Mouse (Mus musculus): ENCODE results near the gene Ppp1r18. TPM values are rescaled to one million over a fixed set of nuclear protein-coding genes. Genes with fewer than 3 reads are reported as not detected.
A peak's percentile ranks its signal among the peaks of the same experiment; 100 is the strongest.

Ppp1r18 gene
- polyA plus RNA-seq, 1 experiment from 2014 or later, result 32.2 TPM

GRCm38 (mm10) chr17:35922566-35922965, 57.2 kb downstream of the Ppp1r18 start:
- no peak overlapping the region for H3K4me3 ChIP-seq
- no peaks in the 10 kb centered on the region for H3K27me3 ChIP-seq (ENCODE audit: insufficient read depth, poor library complexity, severe bottlenecking)
- H3K27ac ChIP-seq, result no peak overlapping the region
- no peaks in the 10 kb centered on the region for H3K9me3 ChIP-seq
- DNase-seq (ENCODE audit: low spot score), result no peak
- WGBS, result 92% methylated on average over 3 of the region's 3 CpGs
- H3K4me1 ChIP-seq (replicated peaks), result peaks cover 28% of the 10 kb centered on the region
- H3K36me3 ChIP-seq, result peaks cover 67% of the 10 kb centered on the region

GRCm38 (mm10) chr17:35923281-35923680, 57.9 kb downstream of the Ppp1r18 start:
- Histone ChIP-seq H3K27me3 (ENCODE audit: insufficient read depth, poor library complexity, severe bottlenecking) (no peaks in the 10 kb centered on the region), H3K9me3 (no peaks in the 10 kb centered on the region), H3K27ac (no peak overlapping the region), H3K4me3 (no peak overlapping the region), H3K36me3 (peaks cover 69% of the 10 kb centered on the region), H3K4me1 (replicated peaks) (peaks cover 28% of the 10 kb centered on the region)
- whole genome bisulfite sequencing, result 94% methylated on average over 4 of the region's 4 CpGs
- no peak for DNase-seq (ENCODE audit: low spot score)

MicroRNA genes within 50 kb of the gene (microRNA counts, 519-probe panel; counts per million panel counts)
- 1,255 counts per million, percentile 77 among the panel's probes with 10 or more counts for microRNA mmu-miR-1894-3p
- 1,255 counts per million, percentile 77 among the panel's probes with 10 or more counts for microRNA mmu-miR-1894-5p

Other genes with a start within 250 kb of the Ppp1r18 start
- not detected in 2 replicates for gene Gm9573, start 239.0 kb upstream of the Ppp1r18 start, polyA plus RNA-seq (2016; fragmentation: Nextera tagmentation; extraction: Ambion mirVana)
- gene Mucl3, start 221.9 kb upstream of the Ppp1r18 start, polyA plus RNA-seq (2016; fragmentation: Nextera tagmentation; extraction: Ambion mirVana), result 0.08 and 0.10 TPM in 2 replicates
- gene Vars2, start 198.0 kb upstream of the Ppp1r18 start, polyA plus RNA-seq (2016; fragmentation: Nextera tagmentation; extraction: Ambion mirVana), result 16.7 and 17.4 TPM in 2 replicates
- gene Gtf2h4, start 191.9 kb upstream of the Ppp1r18 start, polyA plus RNA-seq (2016; fragmentation: Nextera tagmentation; extraction: Ambion mirVana), result 45.7 and 56.5 TPM in 2 replicates
- gene Ddr1, start 161.0 kb upstream of the Ppp1r18 start, polyA plus RNA-seq (2016; fragmentation: Nextera tagmentation; extraction: Ambion mirVana), result 134 and 184 TPM in 2 replicates
- 3.8 and 4.8 TPM in 2 replicates for gene Ier3, start 43.9 kb upstream of the Ppp1r18 start, polyA plus RNA-seq (2016; fragmentation: Nextera tagmentation; extraction: Ambion mirVana)
- 58.4 and 63.7 TPM in 2 replicates for gene Flot1, start 42.4 kb upstream of the Ppp1r18 start, polyA plus RNA-seq (2016; fragmentation: Nextera tagmentation; extraction: Ambion mirVana)
- gene Tubb5, start 27.3 kb upstream of the Ppp1r18 start, polyA plus RNA-seq (2016; fragmentation: Nextera tagmentation; extraction: Ambion mirVana), result 1,604 and 1,655 TPM in 2 replicates
- gene Mdc1, start 24.1 kb upstream of the Ppp1r18 start, polyA plus RNA-seq (2016; fragmentation: Nextera tagmentation; extraction: Ambion mirVana), result 18.3 and 20.7 TPM in 2 replicates
- 70.1 and 75.9 TPM in 2 replicates for gene Nrm, start 4.3 kb upstream of the Ppp1r18 start, polyA plus RNA-seq (2016; fragmentation: Nextera tagmentation; extraction: Ambion mirVana)
- gene Dhx16, start 14.2 kb downstream of the Ppp1r18 start, polyA plus RNA-seq (2016; fragmentation: Nextera tagmentation; extraction: Ambion mirVana), result 53.0 and 58.9 TPM in 2 replicates
- 27.7 and 29.7 TPM in 2 replicates for gene 2310061I04Rik, start 31.8 kb downstream of the Ppp1r18 start, polyA plus RNA-seq (2016; fragmentation: Nextera tagmentation; extraction: Ambion mirVana)
- gene Atat1, start 44.5 kb downstream of the Ppp1r18 start, polyA plus RNA-seq (2016; fragmentation: Nextera tagmentation; extraction: Ambion mirVana), result 136 and 227 TPM in 2 replicates
- gene Mrps18b, start 50.8 kb downstream of the Ppp1r18 start, polyA plus RNA-seq (2016; fragmentation: Nextera tagmentation; extraction: Ambion mirVana), result 75.7 and 88.1 TPM in 2 replicates
- 59.9 and 64.5 TPM in 2 replicates for gene Ppp1r10, start 50.8 kb downstream of the Ppp1r18 start, polyA plus RNA-seq (2016; fragmentation: Nextera tagmentation; extraction: Ambion mirVana)
- 105 and 116 TPM in 2 replicates for gene Abcf1, start 104.2 kb downstream of the Ppp1r18 start, polyA plus RNA-seq (2016; fragmentation: Nextera tagmentation; extraction: Ambion mirVana)
- 50.5 and 55.2 TPM in 2 replicates for gene Gnl1, start 114.3 kb downstream of the Ppp1r18 start, polyA plus RNA-seq (2016; fragmentation: Nextera tagmentation; extraction: Ambion mirVana)
- 46.1 and 52.0 TPM in 2 replicates for gene Prr3, start 114.6 kb downstream of the Ppp1r18 start, polyA plus RNA-seq (2016; fragmentation: Nextera tagmentation; extraction: Ambion mirVana)
- 4.3 and 4.9 TPM in 2 replicates for gene H2-T24, start 155.0 kb downstream of the Ppp1r18 start, polyA plus RNA-seq (2016; fragmentation: Nextera tagmentation; extraction: Ambion mirVana)
- 4.0 and 4.2 TPM in 2 replicates for gene H2-T23, start 167.3 kb downstream of the Ppp1r18 start, polyA plus RNA-seq (2016; fragmentation: Nextera tagmentation; extraction: Ambion mirVana)
- gene H2-T22, start 177.2 kb downstream of the Ppp1r18 start, polyA plus RNA-seq (2016; fragmentation: Nextera tagmentation; extraction: Ambion mirVana), result 7.4 and 8.9 TPM in 2 replicates
- gene Gm6034, start 177.4 kb downstream of the Ppp1r18 start, polyA plus RNA-seq (2016; fragmentation: Nextera tagmentation; extraction: Ambion mirVana), result not detected in 2 replicates
- gene Gm11127, start 192.8 kb downstream of the Ppp1r18 start, polyA plus RNA-seq (2016; fragmentation: Nextera tagmentation; extraction: Ambion mirVana), result not detected in 2 replicates